Mouse (Mus musculus) kidney, adult 11 months (tissue): ENCODE data around the gene Rb1.

ENCODE experiments used
- DNase-seq: peaks from one replicate; pipeline ENCODE4 v3.0.0; 2022

The Rb1 gene

DNA sequence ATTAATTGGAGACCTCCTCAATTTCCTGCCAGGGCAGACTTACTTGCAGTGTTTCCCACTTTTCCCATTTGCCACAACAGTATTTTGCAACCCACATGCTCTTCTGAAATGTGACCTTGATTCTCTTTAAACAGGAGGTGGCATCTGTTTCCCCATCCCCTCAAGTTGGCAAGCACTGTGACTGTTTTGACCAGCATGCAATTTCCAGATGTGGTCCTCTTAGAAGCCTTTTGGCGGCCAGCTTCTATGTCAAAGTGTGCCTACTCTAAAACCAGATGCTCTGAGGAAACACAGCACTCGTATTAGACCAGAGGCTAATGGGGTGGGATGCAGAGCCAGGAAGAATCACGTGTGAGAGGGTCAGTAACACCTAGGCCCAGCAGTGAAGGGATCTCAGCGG, 67.4 kb downstream of the Rb1 start:
- DNase-seq = no peak

- DNase-seq = no peak
These were observed 68.3 kb downstream of the Rb1 start for GRCm38 (mm10) chr14:73257348-73257747.

DNA sequence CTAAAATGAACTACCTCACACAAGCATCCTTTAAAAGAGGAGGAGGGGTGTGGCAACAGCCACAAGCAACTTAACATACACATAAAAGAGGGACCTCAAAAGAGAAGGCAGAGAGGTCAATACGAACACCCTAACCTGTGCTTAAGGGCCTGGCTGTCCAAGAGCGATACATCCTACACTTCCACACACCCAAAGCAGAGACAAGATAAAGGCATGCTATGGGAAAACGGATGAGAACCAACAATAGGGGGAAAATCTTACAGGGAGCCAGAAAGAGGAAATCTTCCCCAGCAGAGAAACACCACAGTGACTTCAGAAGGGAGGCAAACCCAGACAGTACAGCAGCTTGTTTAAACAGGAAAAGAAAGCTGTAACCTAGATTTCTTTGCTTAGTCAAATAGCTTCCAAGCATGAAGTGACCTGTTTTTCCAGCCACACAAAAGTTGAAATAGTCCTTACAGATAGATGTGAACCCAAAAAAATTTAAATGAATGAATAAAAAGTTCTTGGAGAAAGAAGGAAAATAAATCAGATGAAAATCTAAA, 70.1 kb downstream of the Rb1 start:
- DNase-seq = no peak

DNA sequence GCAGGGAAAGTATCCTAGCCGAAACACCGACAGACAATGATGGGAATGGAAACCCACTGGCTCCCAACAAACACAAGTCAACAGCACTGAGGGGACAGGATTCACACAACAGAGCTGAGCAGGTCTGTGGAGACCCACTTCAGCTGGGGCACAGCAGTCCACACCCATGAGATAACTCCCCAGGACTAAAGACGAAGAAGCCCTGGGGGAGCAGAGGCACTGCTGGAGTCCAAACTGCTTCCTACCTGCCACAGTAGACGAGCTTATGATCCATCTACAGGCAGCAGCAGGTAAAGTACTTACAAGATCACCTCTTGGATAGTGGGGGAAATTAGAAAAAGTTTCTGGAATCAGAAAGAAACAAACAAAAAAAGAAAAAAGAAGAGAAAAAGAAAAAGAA, 71.2 kb downstream of the Rb1 start:
- DNase-seq = peak; percentile 49

DNA sequence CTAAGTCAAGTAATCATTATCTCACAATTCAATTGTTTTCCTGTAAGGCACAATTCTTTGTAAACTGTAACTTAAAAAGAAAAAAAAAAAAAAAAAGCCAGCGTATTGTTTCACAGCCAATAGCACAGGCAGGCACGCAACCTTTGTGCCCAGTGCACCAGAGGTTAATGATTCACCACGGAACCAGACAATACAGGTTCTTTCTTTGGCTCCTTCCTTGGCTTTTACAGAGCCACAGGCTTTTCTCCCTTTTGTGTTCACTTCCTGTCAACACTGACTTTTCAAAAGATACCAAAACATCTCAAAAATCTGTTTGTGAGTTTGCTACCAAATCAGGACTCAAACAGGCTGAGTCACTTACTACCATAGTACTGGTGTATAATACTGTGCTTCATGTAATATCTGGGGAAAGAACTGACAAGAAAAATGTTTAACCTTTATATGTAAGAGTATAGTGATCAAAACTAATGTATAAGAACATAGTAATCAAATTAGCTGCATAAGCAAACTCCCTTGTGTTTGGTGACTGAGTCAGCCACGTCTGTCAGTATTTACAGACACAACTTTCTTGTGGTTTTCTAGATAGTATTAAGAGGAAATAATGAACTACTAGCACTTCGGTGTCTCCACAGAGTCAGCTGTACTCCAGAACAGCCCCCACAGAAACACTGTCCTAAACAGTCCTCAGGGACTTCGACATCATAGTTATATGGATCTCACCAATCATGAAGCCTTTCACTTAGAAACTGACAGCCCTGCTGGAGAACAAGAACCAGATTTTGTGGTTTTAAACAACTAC, 72.0 kb downstream of the Rb1 start:
- peak; percentile 89 for DNase-seq

- no peak for DNase-seq
These were observed 73.3 kb downstream of the Rb1 start for GRCm38 (mm10) chr14:73252276-73252675.

DNA sequence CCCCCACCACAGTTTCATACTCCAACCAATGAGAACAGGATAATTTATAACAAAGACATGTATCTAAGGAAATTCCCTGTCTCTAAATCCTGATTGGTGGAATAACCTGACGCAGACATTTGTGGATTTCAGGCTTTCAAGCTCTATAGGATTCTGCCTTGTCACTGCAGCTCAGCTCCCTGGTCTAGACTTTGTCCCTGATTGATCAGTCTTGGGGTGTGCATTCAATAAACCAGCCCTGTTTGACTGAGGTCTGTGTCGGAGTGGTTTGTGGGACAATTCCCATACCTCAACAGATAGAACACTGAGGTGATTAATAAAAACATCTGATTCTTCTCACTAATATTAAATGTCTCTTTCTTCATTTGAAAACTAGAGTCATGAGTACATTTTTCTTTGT, 75.6 kb downstream of the Rb1 start:
- DNase-seq = no peak

- DNase-seq = no peak
These were observed 81.5 kb downstream of the Rb1 start for GRCm38 (mm10) chr14:73244061-73244597.

DNA sequence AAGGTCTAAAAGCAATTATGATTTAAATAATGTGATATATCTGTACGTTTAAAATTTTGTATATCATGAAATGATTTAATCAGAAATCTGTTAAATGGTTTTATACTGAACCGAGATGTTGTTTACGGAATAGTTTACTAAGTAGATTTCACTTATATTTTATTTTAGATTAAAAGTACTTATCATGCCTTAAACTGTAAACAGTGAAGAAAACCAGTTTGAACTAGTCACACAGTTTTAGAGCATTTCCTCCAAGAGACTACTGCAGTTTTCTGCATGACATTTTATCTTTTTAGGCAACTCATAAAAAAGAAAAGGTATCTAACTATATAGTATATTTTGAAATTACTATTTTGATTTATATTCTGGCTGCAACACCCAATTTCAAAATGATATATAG, 85.8 kb downstream of the Rb1 start:
- DNase-seq = no peak

DNA sequence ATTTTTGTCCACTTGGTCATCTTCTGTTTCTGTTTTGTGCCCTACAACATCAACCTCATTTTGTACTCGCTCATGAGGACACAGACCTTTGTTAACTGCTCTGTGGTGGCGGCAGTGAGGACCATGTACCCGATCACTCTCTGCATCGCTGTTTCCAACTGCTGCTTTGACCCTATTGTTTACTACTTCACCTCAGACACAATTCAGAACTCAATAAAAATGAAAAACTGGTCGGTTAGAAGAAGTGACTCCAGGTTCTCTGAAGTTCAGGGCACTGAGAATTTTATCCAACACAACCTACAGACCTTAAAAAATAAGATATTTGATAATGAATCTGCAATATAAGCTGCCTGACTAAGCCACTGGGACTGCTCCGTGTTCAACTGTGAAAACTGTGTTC, 86.3 kb downstream of the Rb1 start:
- DNase-seq = peak; percentile 24

DNA sequence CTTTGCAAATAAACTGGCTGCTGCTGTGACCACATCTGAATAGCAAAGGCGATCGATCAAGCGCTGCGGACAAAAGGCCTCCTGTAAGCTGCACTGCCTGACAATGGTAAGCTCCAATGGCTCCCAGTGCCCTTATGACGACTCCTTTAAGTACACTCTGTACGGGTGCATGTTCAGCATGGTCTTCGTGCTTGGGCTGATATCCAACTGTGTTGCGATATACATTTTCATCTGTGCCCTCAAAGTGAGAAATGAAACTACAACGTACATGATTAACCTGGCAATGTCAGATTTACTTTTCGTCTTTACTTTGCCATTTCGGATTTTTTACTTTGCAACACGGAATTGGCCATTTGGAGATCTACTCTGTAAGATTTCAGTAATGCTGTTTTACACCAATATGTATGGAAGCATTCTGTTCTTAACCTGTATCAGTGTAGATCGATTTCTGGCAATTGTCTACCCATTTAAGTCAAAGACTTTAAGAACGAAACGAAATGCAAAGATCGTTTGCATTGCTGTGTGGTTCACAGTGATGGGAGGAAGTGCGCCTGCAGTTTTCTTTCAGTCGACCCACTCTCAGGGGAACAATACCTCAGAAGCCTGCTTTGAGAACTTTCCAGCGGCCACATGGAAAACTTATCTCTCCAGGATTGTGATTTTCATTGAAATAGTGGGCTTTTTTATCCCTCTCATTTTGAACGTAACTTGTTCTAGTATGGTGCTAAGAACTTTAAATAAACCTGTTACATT, 86.9 kb downstream of the Rb1 start:
- peak; percentile 46 for DNase-seq

DNA sequence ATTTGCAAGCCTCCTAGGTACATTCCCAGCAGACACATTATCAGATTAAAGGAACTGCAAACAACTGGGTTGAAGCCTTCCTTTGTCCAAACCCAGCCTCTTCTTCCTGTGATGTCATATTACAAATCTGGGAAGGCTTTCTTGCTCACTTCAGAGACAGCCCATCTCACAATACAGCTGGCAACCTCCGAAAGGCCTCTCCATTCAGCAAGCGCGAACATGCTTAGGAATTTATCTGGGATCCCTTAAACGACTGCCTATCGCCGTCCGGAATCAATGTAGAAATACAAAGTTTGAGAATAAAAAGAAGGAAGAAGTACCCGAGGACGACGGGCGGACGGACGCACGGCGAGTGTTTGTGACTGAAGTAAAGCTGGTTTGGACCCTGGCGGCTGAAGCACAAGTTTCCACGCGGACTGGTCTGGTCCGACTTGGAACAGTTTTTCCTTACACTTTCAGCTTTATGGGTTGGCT, 87.7 kb downstream of the Rb1 start, which contains the start of gene Lpar6:
Gene Lpar6, plus strand, starts transcription at position 48 of the 474 bp plus-strand sequence.
- peak; percentile 65 for DNase-seq

GRCm38 (mm10) chr14:73234468-73235031, 91.1 kb downstream of the Rb1 start:
- no peak for DNase-seq

DNA sequence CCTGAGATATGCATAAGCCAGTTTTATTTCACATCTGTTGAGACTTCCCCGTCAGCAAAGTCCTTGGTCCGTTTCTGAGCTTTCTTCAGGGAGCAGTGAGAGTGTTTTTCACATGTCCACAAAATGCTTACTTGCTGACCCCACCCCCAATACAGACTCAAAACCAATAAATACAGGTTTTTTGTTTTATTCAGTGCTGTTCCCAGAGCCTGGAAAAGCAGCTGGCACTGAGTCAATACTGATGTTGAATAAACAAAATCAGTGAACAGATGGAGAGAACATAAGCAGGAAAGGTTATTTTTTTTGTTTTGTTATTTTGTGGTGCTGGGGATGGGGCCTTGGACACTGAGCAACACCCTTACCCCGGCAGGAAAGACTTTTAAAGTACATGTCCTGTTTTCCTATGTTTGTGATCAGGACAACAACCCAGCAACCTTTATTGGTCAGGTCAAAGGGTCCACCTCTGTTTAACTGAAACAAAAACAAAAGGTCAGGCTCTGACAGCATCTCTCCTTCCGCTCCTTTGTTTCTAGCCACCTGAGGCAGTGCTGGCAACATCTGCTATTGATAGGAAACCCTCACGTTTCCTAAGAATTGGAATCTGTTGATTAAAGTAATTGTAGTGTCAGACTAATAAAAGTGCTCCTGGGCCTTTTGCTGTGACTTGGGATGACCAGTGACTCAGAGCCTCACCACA, 94.2 kb downstream of the Rb1 start:
- no peak for DNase-seq

GRCm38 (mm10) chr14:73226849-73227248, 98.8 kb downstream of the Rb1 start:
- no peak for DNase-seq

GRCm38 (mm10) chr14:73226346-73226745, 99.3 kb downstream of the Rb1 start:
- no peak for DNase-seq

DNA sequence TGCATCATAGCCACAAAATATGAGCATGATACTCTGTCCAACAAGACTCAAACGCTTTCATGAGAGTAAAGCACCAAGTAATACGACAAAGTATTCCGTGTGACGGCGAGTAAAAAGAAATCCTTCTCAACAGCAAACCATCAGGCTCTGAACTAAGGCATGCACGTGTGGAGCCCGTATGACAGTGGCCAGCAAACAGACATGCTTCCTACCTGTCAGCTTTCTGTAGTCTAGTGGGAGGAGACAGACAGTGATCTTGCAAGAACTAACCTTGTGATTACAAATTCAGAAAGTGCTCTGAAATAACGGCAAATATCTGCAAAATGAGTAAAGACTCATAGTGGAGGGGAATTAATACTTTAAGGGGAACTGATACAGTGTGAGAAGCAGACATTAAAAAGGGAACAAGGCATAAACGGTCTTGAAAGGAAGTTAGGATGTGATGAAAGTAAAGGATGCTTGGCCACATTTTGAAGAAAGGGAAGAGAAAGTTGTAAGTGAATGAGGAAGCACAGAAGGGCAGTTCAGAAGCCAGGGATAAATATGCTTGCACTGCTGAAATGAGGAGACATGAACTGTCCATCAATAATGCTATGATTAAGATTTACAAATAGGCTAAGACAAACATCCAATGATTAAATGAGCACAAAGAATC, 103.2 kb downstream of the Rb1 start:
- no peak for DNase-seq

- DNase-seq = no peak
These were observed 108.6 kb downstream of the Rb1 start for GRCm38 (mm10) chr14:73217062-73217461.

DNA sequence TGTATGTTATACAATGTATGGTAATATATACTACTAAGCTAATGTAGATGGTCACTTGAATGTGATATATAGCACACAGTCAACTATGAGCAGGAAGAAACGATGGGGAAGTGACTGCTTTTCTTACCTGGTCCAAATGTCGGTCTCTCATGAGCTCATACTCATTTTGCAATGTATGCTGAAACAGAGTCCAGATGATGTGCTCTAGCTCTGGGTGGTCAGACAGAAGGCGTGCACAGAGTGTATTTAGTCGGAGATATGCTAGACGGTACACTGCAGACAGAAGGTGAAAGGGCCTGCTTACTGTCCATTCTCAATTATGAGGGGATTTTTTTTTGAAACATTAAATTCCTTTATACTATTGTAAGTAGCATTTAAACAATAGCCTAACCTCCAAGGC, 114.1 kb downstream of the Rb1 start:
- DNase-seq = no peak

DNA sequence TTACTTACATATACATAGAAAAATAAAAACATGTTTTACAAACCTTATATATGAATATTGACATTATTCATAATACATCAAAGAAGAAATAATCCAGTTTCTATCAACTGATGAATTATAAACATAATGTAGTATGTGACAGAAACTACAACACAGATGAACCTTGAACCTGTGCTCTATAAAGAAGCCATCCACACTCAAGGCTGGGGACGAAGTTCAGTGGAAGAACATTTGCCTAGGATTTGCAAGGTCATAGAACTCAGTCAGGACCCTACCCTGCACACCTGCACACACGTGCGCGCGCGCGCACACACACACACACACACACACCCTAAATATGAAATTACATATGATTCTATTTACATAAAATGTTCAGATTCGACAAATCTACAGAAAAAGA, 115.4 kb downstream of the Rb1 start:
- DNase-seq = no peak

DNA sequence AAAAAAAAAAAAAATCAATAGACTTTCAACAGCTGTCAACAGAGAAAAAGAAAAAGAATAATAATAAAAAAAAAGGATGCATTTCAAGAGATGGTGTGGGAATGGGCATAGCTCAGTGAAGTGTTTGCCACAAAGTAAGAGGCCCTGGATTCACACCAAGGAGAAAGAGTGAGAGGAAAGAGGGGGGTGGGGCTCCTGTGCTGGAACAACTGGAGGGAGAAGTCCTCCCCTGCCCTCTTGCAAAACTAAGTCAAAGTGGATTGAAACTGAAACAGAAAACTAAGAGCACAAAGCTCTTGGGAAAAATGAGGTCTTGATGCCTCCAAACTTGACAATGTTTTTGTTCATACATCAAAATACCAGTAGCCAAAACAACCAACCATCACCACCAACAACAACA, 116.4 kb downstream of the Rb1 start:
- no peak for DNase-seq

- no peak for DNase-seq
These were observed 121.6 kb downstream of the Rb1 start for GRCm38 (mm10) chr14:73204016-73204415.
